Mouse (Mus musculus) fibroblast of lung, adult 2 months (primary cell): Measurements from ENCODE around the gene 3110001I22Rik.

Source experiments
- DNase-seq: peaks from one replicate; pipeline ENCODE4 v3.0.0-alpha.2; 2011; ENCODE audit warnings: low read depth

3110001I22Rik gene

DNA sequence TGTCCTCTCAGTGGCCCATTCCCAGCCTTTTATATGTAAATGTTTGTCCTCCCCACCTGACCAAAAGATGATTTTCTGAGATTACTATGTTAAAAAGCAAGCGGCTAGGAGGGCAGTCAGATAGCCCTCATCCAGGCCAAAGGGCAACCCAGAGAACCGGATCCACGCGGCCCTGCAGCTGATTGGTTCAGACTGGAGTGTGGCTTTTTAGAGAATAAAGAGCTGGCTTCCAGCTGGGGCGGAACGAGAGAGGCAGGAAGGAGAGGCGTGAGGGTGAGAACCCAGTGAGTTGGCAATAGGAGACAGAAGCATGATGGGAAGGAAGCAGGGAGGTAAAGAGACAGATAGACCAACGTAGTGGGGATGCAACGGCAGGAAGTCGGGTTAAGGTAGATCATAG is 51.2 kb downstream of the 3110001I22Rik start:
- no peak for DNase-seq

DNA sequence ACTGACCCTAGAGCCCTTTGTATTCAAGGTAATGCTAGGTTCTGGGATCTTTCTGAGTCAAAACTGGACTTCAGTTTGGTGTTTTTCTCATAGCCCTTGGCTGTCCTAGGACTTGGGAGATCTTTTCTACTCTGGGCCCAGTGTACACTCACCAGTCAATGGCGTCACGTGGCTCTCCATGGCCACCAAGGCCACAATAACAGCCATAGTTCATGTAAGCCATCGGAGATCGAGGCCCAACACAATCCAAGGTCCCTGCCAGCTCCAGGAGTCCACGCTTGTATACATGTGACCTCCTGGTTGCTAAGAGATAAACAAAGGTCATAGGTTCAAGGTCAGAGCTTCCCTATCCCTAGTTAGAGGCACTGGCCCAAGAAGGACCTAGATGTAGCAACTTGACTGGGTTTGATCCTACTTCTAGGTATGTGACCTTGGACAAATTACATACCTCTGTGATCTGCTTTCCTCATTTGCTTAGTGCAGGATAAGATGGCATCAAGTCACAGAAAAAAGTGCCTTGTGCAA is 56.1 kb downstream of the 3110001I22Rik start:
- DNase-seq: no peak
